Mouse (Mus musculus) left cerebral cortex, adult 8-10 months (tissue): ENCODE results near the gene 2210016L21Rik. TPM values are rescaled to one million over a fixed set of nuclear protein-coding genes. Genes with fewer than 3 reads are reported as not detected.
"Not testable (repeated sequence)": the region's sequence is repeated elsewhere in the genome, so short reads cannot be mapped to it uniquely, and the experiment has no call there.

ENCODE experiments used
- DNase-seq, 2 experiments: peaks; one replicate each; pipeline ENCODE4 v3.0.0; 2022; ENCODE audit warnings: low spot score in 2 of 2
- total RNA-seq, 4 experiments: library from RNA; stranded (reverse); gene quantifications; 2 replicates each; pipeline ENCODE4 v1.2.4; 2022

Gene 2210016L21Rik
- 100 to 1,000 TPM; 192 to 228 (median 217) TPM for total RNA-seq

- peak; percentile 71 to 83 for DNase-seq
Measured at GRCm38 (mm10) chr5:114942074-114942765, at the start of gene 2210016L21Rik. Gene 2210016L21Rik (plus strand): TSS chr5:114942158.

- no peak for DNase-seq
Measured at GRCm38 (mm10) chr5:114895542-114895941, 46.4 kb upstream of the 2210016L21Rik start.

GRCm38 (mm10) chr5:114896688-114897373, 45.1 kb upstream of the 2210016L21Rik start, which contains the start of gene Oasl2:
Gene Oasl2 (plus strand): TSS chr5:114896936.
- DNase-seq = no peak

GRCm38 (mm10) chr5:114897374-114897793, 44.6 kb upstream of the 2210016L21Rik start:
- DNase-seq = no peak

GRCm38 (mm10) chr5:114898857-114899256, 43.1 kb upstream of the 2210016L21Rik start:
- DNase-seq = no peak

GRCm38 (mm10) chr5:114902413-114902812, 39.5 kb upstream of the 2210016L21Rik start:
- DNase-seq = no peak

- DNase-seq = no peak
Measured at GRCm38 (mm10) chr5:114908598-114909305, 33.2 kb upstream of the 2210016L21Rik start.

GRCm38 (mm10) chr5:114913686-114914085, 28.3 kb upstream of the 2210016L21Rik start:
- DNase-seq = no peak

GRCm38 (mm10) chr5:114914855-114915254, 27.1 kb upstream of the 2210016L21Rik start:
- peak in 1 of 2 experiments; percentile 72 for DNase-seq

- DNase-seq = no peak
Measured at GRCm38 (mm10) chr5:114915854-114916253, 26.1 kb upstream of the 2210016L21Rik start.

- no peak for DNase-seq
Measured at GRCm38 (mm10) chr5:114916777-114917176, 25.2 kb upstream of the 2210016L21Rik start.

- not testable (repeated sequence) for DNase-seq
Measured at GRCm38 (mm10) chr5:114917357-114917756, 24.6 kb upstream of the 2210016L21Rik start.

- no peak for DNase-seq
Measured at GRCm38 (mm10) chr5:114921551-114922365, 20.2 kb upstream of the 2210016L21Rik start.

- no peak for DNase-seq
Measured at GRCm38 (mm10) chr5:114922366-114922731, 19.6 kb upstream of the 2210016L21Rik start.

GRCm38 (mm10) chr5:114922998-114923473, 18.9 kb upstream of the 2210016L21Rik start, which contains the start of gene Oasl1:
Gene Oasl1 (plus strand): TSS chr5:114923240.
- no peak for DNase-seq

GRCm38 (mm10) chr5:114926153-114926684, 15.7 kb upstream of the 2210016L21Rik start:
- no peak for DNase-seq

GRCm38 (mm10) chr5:114926753-114927152, 15.2 kb upstream of the 2210016L21Rik start:
- no peak for DNase-seq

- no peak for DNase-seq
Measured at GRCm38 (mm10) chr5:114931626-114932025, 10.3 kb upstream of the 2210016L21Rik start.

GRCm38 (mm10) chr5:114933206-114933605, 8.8 kb upstream of the 2210016L21Rik start:
- no peak for DNase-seq

- no peak for DNase-seq
Measured at GRCm38 (mm10) chr5:114935838-114936237, 6.1 kb upstream of the 2210016L21Rik start.

- DNase-seq = not testable (repeated sequence)
Measured at GRCm38 (mm10) chr5:114941138-114941537, 820 bp upstream of the 2210016L21Rik start.
